Mouse (Mus musculus): ENCODE measurements at regions not wholly inside any gene's neighbourhood (a gene's known extent, or its start where the extent isn't known, plus 50 kb on each side); places are given as distances from the start of the nearest gene placed in this dataset.

GRCm38 (mm10) chr13:37181169-37181787, 131.2 kb upstream of the F13a1 start:
- H3K27me3 ChIP-seq (ENCODE audit: control insufficient read depth, insufficient read depth, low read length): no peaks in the 10 kb centered on the region
- TF ChIP-seq POLR2A (IDR thresholded peaks at IDR 0.05; ENCODE audit: low read depth, low read length) (no peak), CTCF (IDR thresholded peaks at IDR 0.05; ENCODE audit: extremely low read depth, insufficient read depth, insufficient read length, insufficient replicate concordance) (no peak)
- H3K27ac ChIP-seq (ENCODE audit: insufficient read depth, low read length): no peak overlapping the region
- no peak for DNase-seq (ENCODE audit: low read depth in 1 of 2, low spot score in 2 of 2)
- no peak overlapping the region for H3K4me3 ChIP-seq (ENCODE audit: extremely low read depth, insufficient read depth, insufficient read length)
- no peaks in the 10 kb centered on the region for H3K36me3 ChIP-seq (ENCODE audit: control insufficient read depth, insufficient read depth, low read length)
- 44% methylated on average over 9 of the region's 9 CpGs for WGBS
- no peaks in the 10 kb centered on the region for H3K4me1 ChIP-seq (ENCODE audit: control insufficient read depth, insufficient read depth, insufficient read length)

- Histone ChIP-seq H3K4me1 (ENCODE audit: control insufficient read depth, insufficient read depth, insufficient read length) (no peaks in the 10 kb centered on the region), H3K4me3 (ENCODE audit: extremely low read depth, insufficient read depth, insufficient read length) (no peak overlapping the region), H3K36me3 (ENCODE audit: control insufficient read depth, insufficient read depth, low read length) (no peaks in the 10 kb centered on the region), H3K27me3 (ENCODE audit: control insufficient read depth, insufficient read depth, low read length) (no peaks in the 10 kb centered on the region), H3K27ac (ENCODE audit: insufficient read depth, low read length) (no peak overlapping the region)
- DNase-seq (ENCODE audit: low read depth in 1 of 2, low spot score in 2 of 2): no peak
- 92% methylated on average over 1 of the region's 1 CpGs for WGBS
- no peak for TF ChIP-seq POLR2A (IDR thresholded peaks at IDR 0.05; ENCODE audit: low read depth, low read length)
- no peak for TF ChIP-seq CTCF (IDR thresholded peaks at IDR 0.05; ENCODE audit: extremely low read depth, insufficient read depth, insufficient read length, insufficient replicate concordance)
Observed at GRCm38 (mm10) chr13:37176526-37176925, 126.5 kb upstream of the F13a1 start.

GRCm38 (mm10) chr13:37175997-37176396, 126.0 kb upstream of the F13a1 start:
- TF ChIP-seq POLR2A (IDR thresholded peaks at IDR 0.05; ENCODE audit: low read depth, low read length) (no peak), CTCF (IDR thresholded peaks at IDR 0.05; ENCODE audit: extremely low read depth, insufficient read depth, insufficient read length, insufficient replicate concordance) (no peak)
- DNase-seq (ENCODE audit: low read depth in 1 of 2, low spot score in 2 of 2): no peak
- H3K4me1 ChIP-seq (ENCODE audit: control insufficient read depth, insufficient read depth, insufficient read length): no peaks in the 10 kb centered on the region
- H3K4me3 ChIP-seq (ENCODE audit: extremely low read depth, insufficient read depth, insufficient read length): no peak overlapping the region
- no peak overlapping the region for H3K27ac ChIP-seq (ENCODE audit: insufficient read depth, low read length)
- no peaks in the 10 kb centered on the region for H3K36me3 ChIP-seq (ENCODE audit: control insufficient read depth, insufficient read depth, low read length)
- WGBS: 91% methylated on average over 8 of the region's 8 CpGs
- no peaks in the 10 kb centered on the region for H3K27me3 ChIP-seq (ENCODE audit: control insufficient read depth, insufficient read depth, low read length)

GRCm38 (mm10) chr13:37158831-37159522, 108.9 kb upstream of the F13a1 start:
- Histone ChIP-seq H3K4me3 (ENCODE audit: extremely low read depth, insufficient read depth, insufficient read length) (no peak overlapping the region), H3K27me3 (ENCODE audit: control insufficient read depth, insufficient read depth, low read length) (no peaks in the 10 kb centered on the region), H3K27ac (ENCODE audit: insufficient read depth, low read length) (no peak overlapping the region), H3K4me1 (ENCODE audit: control insufficient read depth, insufficient read depth, insufficient read length) (no peaks in the 10 kb centered on the region), H3K36me3 (ENCODE audit: control insufficient read depth, insufficient read depth, low read length) (no peaks in the 10 kb centered on the region)
- TF ChIP-seq CTCF (IDR thresholded peaks at IDR 0.05; ENCODE audit: extremely low read depth, insufficient read depth, insufficient read length, insufficient replicate concordance): no peak
- TF ChIP-seq POLR2A (IDR thresholded peaks at IDR 0.05; ENCODE audit: low read depth, low read length): no peak
- no peak for DNase-seq (ENCODE audit: low read depth in 1 of 2, low spot score in 2 of 2)
- 92% methylated on average over 4 of the region's 4 CpGs for WGBS

GRCm38 (mm10) chr13:37157808-37158207, 107.8 kb upstream of the F13a1 start:
- Histone ChIP-seq H3K36me3 (ENCODE audit: control insufficient read depth, insufficient read depth, low read length) (no peaks in the 10 kb centered on the region), H3K27ac (ENCODE audit: insufficient read depth, low read length) (no peak overlapping the region), H3K4me3 (ENCODE audit: extremely low read depth, insufficient read depth, insufficient read length) (no peak overlapping the region), H3K27me3 (ENCODE audit: control insufficient read depth, insufficient read depth, low read length) (no peaks in the 10 kb centered on the region), H3K4me1 (ENCODE audit: control insufficient read depth, insufficient read depth, insufficient read length) (no peaks in the 10 kb centered on the region)
- 49% methylated on average over 3 of the region's 3 CpGs for WGBS
- no peak for TF ChIP-seq CTCF (IDR thresholded peaks at IDR 0.05; ENCODE audit: extremely low read depth, insufficient read depth, insufficient read length, insufficient replicate concordance)
- no peak for TF ChIP-seq POLR2A (IDR thresholded peaks at IDR 0.05; ENCODE audit: low read depth, low read length)
- DNase-seq (ENCODE audit: low read depth in 1 of 2, low spot score in 2 of 2): no peak

GRCm38 (mm10) chr13:37151835-37152516, 101.9 kb upstream of the F13a1 start:
- Histone ChIP-seq H3K4me3 (ENCODE audit: extremely low read depth, insufficient read depth, insufficient read length) (no peak overlapping the region), H3K27ac (ENCODE audit: insufficient read depth, low read length) (no peak overlapping the region), H3K36me3 (ENCODE audit: control insufficient read depth, insufficient read depth, low read length) (no peaks in the 10 kb centered on the region), H3K27me3 (ENCODE audit: control insufficient read depth, insufficient read depth, low read length) (no peaks in the 10 kb centered on the region), H3K4me1 (ENCODE audit: control insufficient read depth, insufficient read depth, insufficient read length) (no peaks in the 10 kb centered on the region; the same call in 1 of the 2 replicates)
- no peak for DNase-seq (ENCODE audit: low read depth in 1 of 2, low spot score in 2 of 2)
- 88% methylated on average over 4 of the region's 4 CpGs for WGBS
- no peak for TF ChIP-seq POLR2A (IDR thresholded peaks at IDR 0.05; ENCODE audit: low read depth, low read length)
- no peak for TF ChIP-seq CTCF (IDR thresholded peaks at IDR 0.05; ENCODE audit: extremely low read depth, insufficient read depth, insufficient read length, insufficient replicate concordance)
